ENCODE assay signal across 9 mouse cellular contexts in genomic region chrX:98989574-98989973, GRCm38 (mm10). TPM values are rescaled to one million over a fixed set of nuclear protein-coding genes. Genes with fewer than 3 reads are reported as not detected.
A peak's percentile ranks its signal among the peaks of the same experiment; 100 is the strongest.
DNase-seq lines count a peak whose midpoint lies in the region; ATAC-seq and TF ChIP-seq lines count a peak whose summit lies in the region.
"Had no signal": no experiment of that assay in that cellular context is flagged by ENCODE, and none has a peak within 500 bp of the region (broad histone marks: within the 10 kb centered on the region; RNA-seq: fewer than 3 reads in every experiment).

No protein-coding gene starts in this region.

- peak; percentile 43 to 65 for DNase-seq in heart, adult 2 months
- peak; percentile 25 for DNase-seq in adipocyte (ENCODE audit: low spot score)
- DNase-seq in forebrain, embryonic 10.5 days (ENCODE audit: extremely low spot score, low spot score): peak; percentile 35
- peak; percentile 22 to 52 for DNase-seq in left cerebral cortex, adult 2 months (ENCODE audit: extremely low spot score in 1 of 2, low spot score in 2 of 2)
- DNase-seq in thymus, postnatal 14 days: peak; percentile 31

- peaks cover 4% of the 10 kb centered on the region for H3K4me1 ChIP-seq in heart, adult 2 months (ENCODE audit: control insufficient read depth, insufficient read depth, low read length)
- H3K4me1 ChIP-seq in heart, embryonic 12.5 days (replicated peaks): 0 out of 2 replicates have a peak, but pooled peaks cover 4% of the 10 kb centered on the region
- no peaks in the 10 kb centered on the region for H3K4me1 ChIP-seq in forebrain, embryonic 10.5 days
- no peaks in the 10 kb centered on the region for H3K4me1 ChIP-seq in hindbrain, embryonic 16.5 days (ENCODE audit: control insufficient read depth, insufficient read depth, low read depth, low read length)
- H3K4me1 ChIP-seq in midbrain, embryonic 13.5 days (replicated peaks): no peaks in the 10 kb centered on the region

- peak; percentile 78; the same call in 1 of the 2 replicates for TF ChIP-seq EP300 in heart, adult 2 months (IDR thresholded peaks at IDR 0.05; ENCODE audit: insufficient read depth, low read depth, low read length)

- intact Hi-C loops in heart, adult 2 months (cut with DNase I): loop anchor here (1.0 to 2.0 kb wide), 2 partner anchors 68 to 119 kb away; no protein-coding TSS in a partner anchor
- intact Hi-C loops in left cerebral cortex, adult 2 months (cut with DNase I): no loop called here

- no peaks in the 10 kb centered on the region for H3K36me3 ChIP-seq in heart, adult 2 months (ENCODE audit: control insufficient read depth, insufficient read depth, low read length)
- no peaks in the 10 kb centered on the region for H3K36me3 ChIP-seq in heart, embryonic 12.5 days
- no peaks in the 10 kb centered on the region for H3K36me3 ChIP-seq in forebrain, embryonic 10.5 days (replicated peaks)
- H3K36me3 ChIP-seq in hindbrain, embryonic 16.5 days (ENCODE audit: control insufficient read depth, insufficient read depth, low read length): no peaks in the 10 kb centered on the region
- H3K36me3 ChIP-seq in midbrain, embryonic 13.5 days: no peaks in the 10 kb centered on the region

- H3K27me3 ChIP-seq in heart, adult 2 months (ENCODE audit: control insufficient read depth, insufficient read depth, low read length): no peaks in the 10 kb centered on the region
- no peaks in the 10 kb centered on the region for H3K27me3 ChIP-seq in heart, embryonic 12.5 days (replicated peaks)
- peaks cover 55% of the 10 kb centered on the region for H3K27me3 ChIP-seq in forebrain, embryonic 10.5 days (ENCODE audit: poor library complexity, severe bottlenecking)
- H3K27me3 ChIP-seq in hindbrain, embryonic 16.5 days (replicated peaks; ENCODE audit: control insufficient read depth, insufficient read depth, low read length): no peaks in the 10 kb centered on the region
- 0 out of 2 replicates have a peak, but pooled peaks cover 3% of the 10 kb centered on the region for H3K27me3 ChIP-seq in midbrain, embryonic 13.5 days

- no peak overlapping the region for H3K27ac ChIP-seq in heart, adult 2 months
- no peak overlapping the region for H3K27ac ChIP-seq in heart, embryonic 12.5 days (ENCODE audit: poor library complexity, severe bottlenecking)
- no peak overlapping the region for H3K27ac ChIP-seq in forebrain, embryonic 10.5 days
- no peak overlapping the region for H3K27ac ChIP-seq in hindbrain, embryonic 16.5 days (ENCODE audit: low read depth, low read length)
- H3K27ac ChIP-seq in left cerebral cortex, adult 2 months: no peak overlapping the region
- H3K27ac ChIP-seq in midbrain, embryonic 13.5 days: no peak overlapping the region

- ATAC-seq in heart, embryonic 12.5 days (ENCODE audit: insufficient number of reproducible peaks, low FRiP score): no peak
- ATAC-seq in hindbrain, embryonic 16.5 days: 0 out of 2 replicates have a peak, but pooled peaks have one; percentile 45
- ATAC-seq in midbrain, embryonic 13.5 days: 0 out of 2 replicates have a peak, but pooled peaks have one; percentile 30

- H3K9me3 ChIP-seq in heart, embryonic 12.5 days (replicated peaks): no peaks in the 10 kb centered on the region
- no peaks in the 10 kb centered on the region for H3K9me3 ChIP-seq in forebrain, embryonic 10.5 days
- H3K9me3 ChIP-seq in hindbrain, embryonic 16.5 days (ENCODE audit: control insufficient read depth, low read length): no peaks in the 10 kb centered on the region
- no peaks in the 10 kb centered on the region for H3K9me3 ChIP-seq in midbrain, embryonic 13.5 days
- H3K9me3 ChIP-seq: megakaryocyte, embryonic 14.5 days had no signal

- H3K4me2 ChIP-seq in heart, embryonic 12.5 days: no peak overlapping the region
- no peak overlapping the region for H3K4me2 ChIP-seq in hindbrain, embryonic 16.5 days (ENCODE audit: low read length)
- H3K4me2 ChIP-seq in midbrain, embryonic 13.5 days (replicated peaks): no peak overlapping the region

- no peak overlapping the region for H3K4me3 ChIP-seq in heart, adult 2 months
- H3K4me3 ChIP-seq in heart, embryonic 12.5 days: no peak overlapping the region
- no peak overlapping the region for H3K4me3 ChIP-seq in forebrain, embryonic 10.5 days
- no peak overlapping the region for H3K4me3 ChIP-seq in hindbrain, embryonic 16.5 days (ENCODE audit: low read length)
- H3K4me3 ChIP-seq in left cerebral cortex, adult 2 months: no peak overlapping the region
- H3K4me3 ChIP-seq in midbrain, embryonic 13.5 days (replicated peaks): no peak overlapping the region
- H3K4me3 ChIP-seq: megakaryocyte, embryonic 14.5 days had no signal

- peak; percentile 90 for TF ChIP-seq CTCF in heart, adult 2 months (IDR thresholded peaks at IDR 0.05)
- peak; percentile 75 for TF ChIP-seq CTCF in left cerebral cortex, adult 2 months (IDR thresholded peaks at IDR 0.05)

- H3K79me2 ChIP-seq in heart, adult 2 months (replicated peaks; ENCODE audit: control insufficient read depth, insufficient read depth, low read length): no peaks in the 10 kb centered on the region

- 32% methylated on average over 6 of the region's 6 CpGs for WGBS in heart, adult 2 months
- WGBS in heart, embryonic 12.5 days: 38% methylated on average over 6 of the region's 6 CpGs
- 45% methylated on average over 6 of the region's 6 CpGs for WGBS in forebrain, embryonic 10.5 days
- WGBS in hindbrain, embryonic 16.5 days: 31% methylated on average over 6 of the region's 6 CpGs
- WGBS in midbrain, embryonic 13.5 days: 39% methylated on average over 6 of the region's 6 CpGs

- no peak overlapping the region for H3K9ac ChIP-seq in heart, adult 2 months (ENCODE audit: low read depth, low read length)
- H3K9ac ChIP-seq in heart, embryonic 12.5 days: no peak overlapping the region
- H3K9ac ChIP-seq in hindbrain, embryonic 16.5 days (ENCODE audit: low read depth, low read length): no peak overlapping the region
- no peak overlapping the region for H3K9ac ChIP-seq in midbrain, embryonic 13.5 days (replicated peaks)

- no peak for TF ChIP-seq POLR2A in heart, adult 2 months (IDR thresholded peaks at IDR 0.05; ENCODE audit: insufficient read depth, low read depth, low read length)

RNA-seq across cellular contexts. Expression of gene Stard8, which starts 13.5 kb away (rescaled TPM):
- 10 to 100 TPM; 29.2 to 32.3 TPM for total RNA-seq in heart, adult 2 months (2021)
- 36.2 and 50.3 TPM in 2 replicates for polyA plus RNA-seq in heart, adult 2 months (2012; rRNA removed)
- 19.8 and 19.9 TPM in 2 replicates for polyA plus RNA-seq in heart, embryonic 12.5 days (2016; fragmentation: Nextera tagmentation; extraction: Ambion mirVana)
- 10.9 and 11.4 TPM in 2 replicates for polyA plus RNA-seq in forebrain, embryonic 10.5 days (2016; fragmentation: Nextera tagmentation; extraction: Ambion mirVana)
- polyA plus RNA-seq in hindbrain, embryonic 16.5 days (2015; fragmentation: Nextera tagmentation; extraction: Ambion mirVana): 4.1 and 6.6 TPM in 2 replicates
- total RNA-seq in left cerebral cortex, adult 2 months (2021): 10 to 100 TPM; 49.6 to 49.7 TPM
- 4.4 and 5.1 TPM in 2 replicates for polyA plus RNA-seq in midbrain, embryonic 13.5 days (2015; fragmentation: Nextera tagmentation; extraction: Ambion mirVana)

RNA-seq across cellular contexts. Expression of gene Yipf6, which starts 53.5 kb away (rescaled TPM):
- 10 to 100 TPM; 17.0 to 20.6 TPM for total RNA-seq in heart, adult 2 months (2021)
- polyA plus RNA-seq in heart, adult 2 months (2012; rRNA removed): 12.0 and 24.6 TPM in 2 replicates
- 18.6 and 19.6 TPM in 2 replicates for polyA plus RNA-seq in heart, embryonic 12.5 days (2016; fragmentation: Nextera tagmentation; extraction: Ambion mirVana)
- 18.0 and 18.9 TPM in 2 replicates for polyA plus RNA-seq in forebrain, embryonic 10.5 days (2016; fragmentation: Nextera tagmentation; extraction: Ambion mirVana)
- 16.7 and 18.8 TPM in 2 replicates for polyA plus RNA-seq in hindbrain, embryonic 16.5 days (2015; fragmentation: Nextera tagmentation; extraction: Ambion mirVana)
- 10 to 100 TPM; 36.0 to 37.2 TPM for total RNA-seq in left cerebral cortex, adult 2 months (2021)
- 19.2 and 21.9 TPM in 2 replicates for polyA plus RNA-seq in midbrain, embryonic 13.5 days (2015; fragmentation: Nextera tagmentation; extraction: Ambion mirVana)
